29 mouse cellular contexts compared by ENCODE assay signal in genomic region chr4:127969101-127969500, GRCm38 (mm10). TPM values are rescaled to one million over a fixed set of nuclear protein-coding genes. Genes with fewer than 3 reads are reported as not detected.
DNase-seq lines count a peak whose midpoint lies in the region; TF ChIP-seq lines count a peak whose summit lies in the region.
"Had no signal": no experiment of that assay in that cellular context is flagged by ENCODE, and none has a peak within 500 bp of the region (broad histone marks: within the 10 kb centered on the region; RNA-seq: fewer than 3 reads in every experiment).

No protein-coding gene starts in this region.

- intact Hi-C loops in left cerebral cortex, postnatal 4 days (cut with DNase I): no loop called here

- 4% methylated on average over 7 of the region's 7 CpGs for WGBS in cerebellum, adult 2 months

- no peak overlapping the region for H3K27ac ChIP-seq in cerebellum, adult 2 months (ENCODE audit: insufficient read depth, low read length)
- H3K27ac ChIP-seq: embryonic facial prominence, embryonic 10.5 days; forebrain, embryonic 10.5 days; gastrocnemius, adult 2 months; heart, embryonic 10.5 days; liver, embryonic 13.5 days; stomach, embryonic 15.5 days had no signal

- no peak overlapping the region for H3K4me3 ChIP-seq in cerebellum, adult 2 months (replicated peaks; ENCODE audit: insufficient read depth, low read depth, low read length)
- H3K4me3 ChIP-seq: embryonic facial prominence, embryonic 10.5 days; forebrain, embryonic 10.5 days; gastrocnemius, adult 2 months; heart, embryonic 10.5 days; liver, embryonic 13.5 days; megakaryocyte, embryonic 14.5 days; stomach, embryonic 15.5 days had no signal

- no peak for TF ChIP-seq POLR2A in brain, embryonic 14.5 days (IDR thresholded peaks at IDR 0.05; ENCODE audit: borderline replicate concordance, extremely low read depth, insufficient read depth, insufficient read length, poor library complexity, severe bottlenecking)
- no peak for TF ChIP-seq POLR2A in cerebellum, adult 2 months (IDR thresholded peaks at IDR 0.05; ENCODE audit: borderline replicate concordance, insufficient read depth, low read length)

- peaks cover 10% of the 10 kb centered on the region for H3K4me1 ChIP-seq in cerebellum, adult 2 months (ENCODE audit: control insufficient read depth, insufficient read depth, low read length)
- H3K4me1 ChIP-seq: liver, embryonic 13.5 days; megakaryocyte, embryonic 14.5 days; stomach, embryonic 15.5 days had no signal

- no peaks in the 10 kb centered on the region for H3K27me3 ChIP-seq in cerebellum, adult 2 months (ENCODE audit: control insufficient read depth, insufficient read depth, low read length)

- DNase-seq in left cerebral cortex, postnatal 4 days: peak; percentile 79
- no peak for DNase-seq in left cerebral cortex, adult 11 months (ENCODE audit: low spot score)
- peak; percentile 29 for DNase-seq in brain, embryonic 14.5 days (ENCODE audit: low read depth)
- peak; percentile 87 to 92 for DNase-seq in cerebellum, adult 2 months
- DNase-seq in cerebellum, postnatal 25 days: peak; percentile 85 to 88
- DNase-seq in thymus, postnatal 4 days: no peak
- no peak for DNase-seq in lung, postnatal 25 days (ENCODE audit: low spot score)
- DNase-seq: adrenal gland, postnatal 25 days; gastrocnemius, adult 2 months; kidney, postnatal 25 days; layer of hippocampus, postnatal 36 days; liver, embryonic 13.5 days; lung, adult 2 months; lung, postnatal 36 days; thymus, adult 2 months had no signal

- no peak for TF ChIP-seq CTCF in brain, embryonic 14.5 days (IDR thresholded peaks at IDR 0.05; ENCODE audit: borderline replicate concordance, extremely low read depth, insufficient read depth, insufficient read length)
- no peak for TF ChIP-seq CTCF in cerebellum, adult 2 months (IDR thresholded peaks at IDR 0.05; ENCODE audit: borderline replicate concordance, insufficient read depth, low read depth, low read length)

RNA-seq across cellular contexts. Expression of gene CK137956, which starts 1.6 kb away (rescaled TPM):
- total RNA-seq in left cerebral cortex, postnatal 4 days (2021): 1 to 10 TPM; 3.6 to 3.9 TPM
- polyA plus RNA-seq in brain, embryonic 14.5 days (2012; rRNA removed): 1.1 and 1.4 TPM in 2 replicates
- polyA plus RNA-seq in cerebellum, adult 2 months (2012; rRNA removed): 0.57 and 0.80 TPM in 2 replicates
- total RNA-seq: adrenal gland, postnatal 25 days; gastrocnemius, adult 2 months; gastrocnemius, postnatal 4 days; hematopoietic stem cell, adult 5-6 weeks; monocyte, adult 5-6 weeks; neutrophil, adult 5-6 weeks had no signal
- polyA plus RNA-seq: CD4-positive, CD25-positive, alpha-beta regulatory T cell, adult 4 months; heart, embryonic 10.5 days; heart, embryonic 16.5 days; intestine, postnatal 0 days; kidney, embryonic 14.5 days; limb, embryonic 14.5 days; liver, embryonic 13.5 days; lung, adult 2 months; stomach, embryonic 15.5 days; thymus, adult 2 months had no signal

RNA-seq across cellular contexts. Expression of gene Csmd2, which starts 18.6 kb away (rescaled TPM):
- 10 to 100 TPM; 76.9 to 83.5 TPM for total RNA-seq in left cerebral cortex, postnatal 4 days (2021)
- 20.0 and 31.8 TPM in 2 replicates for polyA plus RNA-seq in brain, embryonic 14.5 days (2012; rRNA removed)
- polyA plus RNA-seq in cerebellum, adult 2 months (2012; rRNA removed): 13.4 and 13.7 TPM in 2 replicates
- total RNA-seq: gastrocnemius, adult 2 months; hematopoietic stem cell, adult 5-6 weeks; monocyte, adult 5-6 weeks; neutrophil, adult 5-6 weeks had no signal
- polyA plus RNA-seq: CD4-positive, CD25-positive, alpha-beta regulatory T cell, adult 4 months; lung, adult 2 months had no signal

Comparison
In these comparisons a context has a peak if more than half of its experiments do, and no peak if none do; other contexts are left out.
1. DNase-seq: peak in left cerebral cortex, postnatal 4 days (single experiment), brain, embryonic 14.5 days (single experiment), cerebellum, adult 2 months (2 of 2) and cerebellum, postnatal 25 days (2 of 2); none in left cerebral cortex, adult 11 months (single experiment), thymus, postnatal 4 days (single experiment) and lung, postnatal 25 days (single experiment).